Mouse (Mus musculus) myocyte (in vitro differentiated cells): ENCODE measurements around the gene Cox6a2.

Experiments
- CEBPB ChIP-seq: IDR thresholded peaks from 2 replicates; pipeline ENCODE4 v1.6.1; 2011; ENCODE audit warnings: mild to moderate bottlenecking, moderate library complexity; ENCODE audit not compliant: poor library complexity, insufficient read depth, severe bottlenecking
- E2F4 ChIP-seq: IDR thresholded peaks from one replicate; pipeline ENCODE4 v1.6.1; 2011; ENCODE audit warnings: mild to moderate bottlenecking, control low read depth, moderate library complexity; ENCODE audit not compliant: insufficient read depth
- MYOG ChIP-seq, 3 experiments: IDR thresholded peaks; one replicate each; pipeline ENCODE4 v1.6.1; 2011; ENCODE audit warnings: control low read depth in 2 of 3, low read depth in 2 of 3, mild to moderate bottlenecking in 2 of 3; ENCODE audit not compliant: insufficient read length in 2 of 3, control insufficient read depth in 1 of 3, insufficient read depth in 1 of 3
- POLR2A ChIP-seq: IDR thresholded peaks from one replicate; pipeline ENCODE4 v1.6.1; 2011; ENCODE audit warnings: low read depth, mild to moderate bottlenecking, control low read depth, moderate library complexity; ENCODE audit not compliant: insufficient read length

- TF ChIP-seq E2F4: no peak
- no peak for TF ChIP-seq POLR2A
- no peak for TF ChIP-seq CEBPB
- TF ChIP-seq MYOG (IDR thresholded peaks at IDR 0.05; ENCODE audit: control insufficient read depth in 1 of 3, insufficient read depth in 1 of 3, insufficient read length in 2 of 3, low read depth in 2 of 3): no peak
These were observed 43.8 kb upstream of the Cox6a2 start for GRCm38 (mm10) chr7:128249998-128250397.
